Mouse (Mus musculus) CD4-positive, CD25-positive, alpha-beta regulatory T cell, adult 2 months (primary cell): ENCODE results near the gene Swsap1.

Experiments
- DNase-seq: peaks from one replicate; pipeline ENCODE4 v3.0.0-alpha.2; 2012; ENCODE audit warnings: low read depth, low spot score

Swsap1 gene

GRCm38 (mm10) chr9:21955570-21956281 lies at the start of gene Swsap1:
Swsap1 (plus strand) TSS chr9:21955755.
- peak; percentile 99 for DNase-seq

- peak; percentile 27 for DNase-seq
These were observed 47.3 kb upstream of the Swsap1 start for GRCm38 (mm10) chr9:21908216-21908615.

DNA sequence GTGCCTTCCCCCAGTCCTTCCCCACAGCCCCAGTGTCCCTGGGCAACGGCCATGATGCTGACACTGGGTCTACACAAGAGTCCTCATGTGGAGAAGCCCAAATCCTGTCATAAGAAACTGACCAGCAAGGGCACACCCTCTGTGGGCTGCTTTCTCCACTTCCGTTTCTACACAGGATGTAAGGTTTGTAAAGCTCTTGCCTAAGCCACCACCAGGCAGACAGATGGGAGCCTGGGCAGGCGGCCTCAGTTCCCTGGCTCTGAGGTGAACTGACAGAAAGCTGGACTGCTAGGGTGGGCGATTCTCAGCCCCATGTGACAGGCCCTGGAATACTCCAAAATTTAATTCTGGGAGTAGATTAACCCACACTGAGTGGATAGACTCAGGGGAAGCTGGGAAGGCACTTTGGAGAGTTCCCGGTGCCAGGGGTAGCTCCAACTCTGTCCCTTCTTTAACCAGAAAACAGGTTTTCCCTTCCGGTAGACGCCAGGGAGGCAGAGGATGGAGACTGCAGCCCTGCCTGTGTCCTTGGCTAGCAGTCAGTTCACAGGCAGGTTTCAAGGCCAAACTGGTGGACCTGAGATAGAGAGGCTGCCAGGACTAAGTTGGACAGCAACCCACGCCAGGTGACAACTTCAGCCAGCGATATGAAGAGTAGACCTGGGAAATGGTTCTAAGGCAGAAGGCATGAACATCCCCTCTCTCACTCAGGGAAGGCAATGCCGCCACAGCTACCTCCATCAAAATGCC lies 45.9 kb upstream of the Swsap1 start:
- DNase-seq, result no peak

- DNase-seq, result no peak
These were observed 38.6 kb upstream of the Swsap1 start for GRCm38 (mm10) chr9:21916851-21917492.

DNA sequence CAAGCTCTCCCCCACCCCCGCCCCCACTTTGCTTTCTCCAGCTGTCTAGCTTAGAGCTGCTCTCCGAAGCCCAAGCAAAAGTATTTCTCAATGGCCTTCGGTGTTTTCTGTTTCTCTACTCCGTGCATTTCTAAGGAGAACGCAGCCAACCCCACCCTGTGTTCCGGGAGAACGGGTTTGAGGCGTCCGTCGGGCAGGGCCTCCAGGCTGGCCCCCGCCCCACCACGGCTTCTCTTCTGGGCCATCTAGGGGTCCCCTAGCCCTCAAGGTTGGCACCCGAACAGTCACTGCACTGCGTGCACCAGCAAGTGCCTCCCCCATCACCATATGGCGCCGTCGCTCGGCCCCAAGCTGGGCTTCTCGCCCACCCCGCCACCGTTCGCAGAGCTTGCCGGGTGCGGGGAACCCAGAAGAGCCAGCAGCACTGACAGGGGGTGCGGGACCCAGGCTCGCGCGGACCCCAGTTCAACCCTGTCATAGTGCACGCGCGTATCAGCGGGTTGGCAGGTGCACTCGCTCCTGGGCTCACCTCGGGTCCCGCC lies 38.0 kb upstream of the Swsap1 start:
- no peak for DNase-seq

DNA sequence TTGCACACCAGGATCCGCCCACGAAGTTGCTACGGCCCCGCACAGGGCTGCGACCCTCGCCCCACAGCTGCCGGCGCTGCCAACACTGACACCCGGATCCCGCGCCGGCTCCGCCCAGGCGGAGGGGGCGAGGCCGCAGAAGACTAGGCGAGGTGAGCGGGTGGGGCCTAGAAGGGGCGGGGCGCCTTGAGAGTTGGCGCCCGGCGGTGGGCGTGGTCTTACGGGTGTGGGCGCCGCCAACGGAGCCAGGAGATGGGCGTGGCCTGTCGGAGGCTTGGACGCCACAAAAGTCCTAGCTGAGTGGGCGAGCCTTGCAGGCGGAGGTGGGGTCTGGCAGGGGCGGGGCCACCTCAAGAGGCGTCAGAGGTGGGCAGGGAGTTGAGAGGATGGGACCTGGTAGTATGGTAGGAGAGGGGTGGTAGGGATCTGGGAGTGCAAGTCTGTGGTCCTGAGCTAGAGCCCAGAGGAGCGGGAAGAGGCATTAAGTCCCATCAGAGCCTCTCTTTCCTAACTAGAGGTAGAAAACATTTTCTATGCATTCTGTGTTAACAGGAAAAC lies 37.4 kb upstream of the Swsap1 start, which contains the start of gene Rab3d:
Gene Rab3d (minus strand): TSS at position 158 of the 558 bp plus-strand sequence.
- peak; percentile 96 for DNase-seq

DNA sequence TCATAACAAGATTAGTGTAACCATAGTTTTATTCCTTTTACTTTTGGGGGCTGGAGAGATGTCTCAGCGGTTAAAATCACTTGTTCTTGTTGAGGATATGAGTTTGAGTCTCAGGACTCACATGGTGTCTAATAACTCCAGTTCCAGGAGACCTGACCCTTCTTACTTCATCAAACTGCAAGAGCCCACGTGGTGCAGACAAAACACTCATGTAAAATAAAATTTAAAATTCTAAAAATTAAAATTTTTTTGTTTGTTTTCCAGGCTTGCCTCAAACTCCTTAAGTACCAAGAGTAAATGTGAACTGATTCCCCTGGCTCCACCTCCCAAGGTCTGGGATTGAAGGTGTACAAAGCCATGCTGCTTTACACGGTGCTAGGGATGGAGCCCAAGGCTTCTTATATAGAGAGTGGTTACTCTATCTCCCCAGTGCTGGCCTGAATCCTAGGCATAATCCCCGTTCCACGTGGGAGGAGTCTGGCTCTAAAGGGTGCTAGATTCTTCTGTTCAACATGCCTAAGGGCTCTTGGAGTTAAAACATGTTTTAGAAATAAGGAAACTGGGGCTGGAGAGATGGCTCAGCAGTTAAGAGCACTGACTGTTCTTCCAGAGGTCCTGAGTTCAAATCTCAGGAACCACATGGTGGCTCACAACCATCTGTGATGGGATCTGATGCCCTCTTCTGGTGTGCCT lies 36.7 kb upstream of the Swsap1 start:
- no peak for DNase-seq

DNA sequence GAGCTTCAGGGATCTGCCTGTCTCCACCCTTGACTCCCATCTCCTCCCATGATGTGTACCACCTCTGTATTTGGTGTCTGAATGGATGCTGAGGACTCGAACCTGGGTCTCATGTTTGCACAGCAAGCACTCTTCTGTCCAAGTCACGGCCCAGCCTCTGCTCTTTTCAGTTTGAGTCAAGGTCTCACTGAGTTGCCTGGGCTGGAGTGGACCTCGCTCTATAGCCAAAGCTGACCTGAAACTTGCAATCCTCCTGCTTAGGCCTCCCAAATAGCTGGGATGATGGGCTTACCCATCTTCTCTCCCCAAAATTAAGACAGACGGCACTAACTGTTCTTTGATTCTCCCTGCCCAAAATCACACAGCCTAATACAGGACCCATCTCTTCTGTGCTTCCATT lies 32.5 kb upstream of the Swsap1 start:
- DNase-seq, result no peak

DNA sequence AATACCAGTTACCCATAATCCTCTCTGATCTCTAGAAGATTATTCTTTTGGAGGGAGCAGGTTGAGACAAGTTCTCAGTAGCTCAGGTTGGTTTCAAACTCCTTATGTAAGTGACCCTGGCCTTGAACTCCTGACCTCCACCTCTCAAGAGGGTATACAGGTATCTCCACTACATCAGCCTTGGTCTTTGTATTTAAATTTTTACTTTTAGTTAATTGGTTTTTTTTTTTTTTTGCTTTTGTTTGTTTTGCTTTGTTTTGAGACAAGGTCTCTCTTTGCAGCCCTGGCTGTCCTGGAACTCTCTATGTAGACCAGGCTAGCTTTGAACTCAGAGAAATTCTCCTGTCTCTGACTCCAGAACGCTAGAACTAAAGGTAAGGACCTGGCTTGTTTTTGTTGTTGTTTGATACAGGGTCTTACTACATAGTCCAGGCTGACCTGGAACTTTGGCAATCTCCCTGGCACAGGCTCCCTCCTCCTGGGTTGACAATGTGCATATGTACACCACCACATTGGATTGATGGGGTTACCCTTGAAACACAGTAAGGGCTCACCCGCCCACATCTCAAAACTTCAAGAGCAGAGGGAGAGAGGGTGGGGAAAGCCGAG lies 32.0 kb upstream of the Swsap1 start:
- DNase-seq, result no peak

GRCm38 (mm10) chr9:21924099-21924493 lies 31.5 kb upstream of the Swsap1 start:
- DNase-seq, result no peak

DNA sequence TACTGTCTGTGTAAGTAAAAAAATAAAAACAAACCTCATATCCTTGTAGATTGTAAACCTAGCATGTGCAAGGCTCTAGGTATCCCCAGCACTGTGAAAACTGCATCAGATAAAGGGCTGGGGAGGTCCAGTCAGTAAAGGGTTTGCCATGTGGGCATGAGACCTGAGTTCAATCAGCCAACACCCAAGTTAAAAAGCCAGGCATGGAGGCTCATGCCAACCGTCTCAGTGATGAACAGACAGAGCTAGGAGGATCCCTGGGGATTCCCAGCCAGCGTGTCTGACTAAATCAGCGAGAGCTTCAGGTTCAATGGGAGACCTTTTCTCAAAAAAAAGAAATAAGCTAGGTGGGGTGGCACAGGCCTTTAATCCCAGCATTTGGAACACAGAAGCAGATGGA lies 30.5 kb upstream of the Swsap1 start:
- no peak for DNase-seq

- no peak for DNase-seq
These were observed 30.0 kb upstream of the Swsap1 start for GRCm38 (mm10) chr9:21925506-21925905.

DNA sequence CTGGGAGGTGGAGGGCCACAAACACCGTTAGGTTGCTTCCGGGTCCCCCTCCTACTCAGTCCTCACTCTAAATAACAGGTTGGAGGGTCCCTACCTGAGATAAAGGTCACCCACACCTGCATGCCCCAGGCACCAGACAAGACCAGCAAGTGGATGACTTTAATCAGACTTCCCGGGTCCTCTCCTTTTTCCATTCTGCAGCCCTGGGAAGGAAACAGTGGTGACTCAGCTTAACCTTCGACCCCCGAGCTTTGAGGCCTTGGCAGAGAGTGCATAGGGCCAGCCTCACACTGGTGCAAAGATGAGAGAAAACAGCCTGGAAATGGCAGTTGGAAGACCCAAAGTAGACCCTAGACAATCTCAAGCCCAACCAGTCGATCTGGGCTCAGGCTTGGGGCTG lies 29.4 kb upstream of the Swsap1 start:
- DNase-seq, result no peak

DNA sequence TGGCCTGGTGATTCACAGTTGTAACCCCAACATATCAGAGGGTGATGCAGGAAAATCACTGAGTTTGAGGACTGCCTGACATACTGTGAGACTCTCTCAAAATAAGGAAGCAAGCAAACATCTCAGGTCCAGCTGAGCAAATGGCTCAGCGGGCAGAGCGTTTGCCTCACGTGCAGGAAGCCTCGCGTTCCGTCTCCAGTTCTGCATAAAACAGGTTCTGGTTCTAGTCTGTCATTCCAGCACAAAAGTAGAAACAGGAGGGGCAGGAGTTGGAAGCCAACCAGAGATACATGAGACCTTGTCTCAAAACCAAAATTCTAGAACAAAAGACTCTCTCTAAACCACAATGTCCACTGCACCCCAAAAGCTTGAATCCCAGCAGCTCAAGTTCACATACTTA lies 28.8 kb upstream of the Swsap1 start:
- DNase-seq, result no peak

DNA sequence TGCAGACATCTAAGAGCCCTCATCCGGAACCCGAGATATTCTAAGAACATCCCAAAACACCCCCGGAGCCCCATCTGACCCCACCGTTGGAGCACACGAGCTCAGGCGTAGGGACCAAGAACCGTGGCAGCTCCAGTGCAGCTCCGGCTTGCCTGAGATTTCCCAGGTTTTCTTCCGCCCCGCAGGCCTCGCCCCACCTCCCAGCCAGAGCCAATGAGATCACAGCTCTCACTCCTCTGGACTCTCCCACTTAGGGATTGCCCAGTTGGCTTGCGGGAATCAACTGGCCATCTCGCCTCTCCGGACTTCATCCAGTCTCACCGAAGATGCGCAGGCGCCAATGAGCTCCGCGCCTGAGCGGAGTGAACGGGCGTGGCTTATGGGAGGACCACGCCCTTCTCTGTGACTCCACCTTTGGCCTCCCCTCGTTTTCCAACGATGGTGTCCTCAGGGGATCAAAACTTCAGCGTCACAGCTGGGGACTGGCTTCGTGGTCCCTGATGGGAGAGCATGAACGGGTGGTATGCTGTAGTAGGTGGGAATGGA lies 28.3 kb upstream of the Swsap1 start, which contains the start of the genes Ccdc159 and Tmem205:
Gene Ccdc159 (plus strand): TSS at position 264 of the 546 bp plus-strand sequence.
Gene Tmem205 (minus strand): TSS at position 349 of the 546 bp plus-strand sequence.
- peak; percentile 48 for DNase-seq

DNA sequence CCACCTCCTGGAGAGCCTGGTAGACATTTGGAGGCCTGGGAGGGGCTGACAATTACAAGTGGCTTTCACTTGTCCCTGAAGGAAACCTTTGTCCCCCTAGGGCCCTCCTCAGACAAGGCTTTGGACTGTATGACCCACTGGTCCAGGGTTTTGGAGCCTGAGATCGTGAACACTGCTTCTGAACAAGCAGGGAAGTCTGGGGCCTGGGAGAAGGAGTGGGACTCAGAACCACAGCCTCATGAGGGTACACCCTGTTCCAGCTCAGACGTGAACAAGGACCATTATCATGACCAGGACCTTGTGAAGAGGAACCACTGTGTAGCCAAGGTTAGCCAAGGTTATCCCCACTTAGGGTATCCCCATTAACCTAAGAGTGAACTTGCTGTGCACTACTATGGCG lies 26.3 kb upstream of the Swsap1 start:
- DNase-seq, result no peak

DNA sequence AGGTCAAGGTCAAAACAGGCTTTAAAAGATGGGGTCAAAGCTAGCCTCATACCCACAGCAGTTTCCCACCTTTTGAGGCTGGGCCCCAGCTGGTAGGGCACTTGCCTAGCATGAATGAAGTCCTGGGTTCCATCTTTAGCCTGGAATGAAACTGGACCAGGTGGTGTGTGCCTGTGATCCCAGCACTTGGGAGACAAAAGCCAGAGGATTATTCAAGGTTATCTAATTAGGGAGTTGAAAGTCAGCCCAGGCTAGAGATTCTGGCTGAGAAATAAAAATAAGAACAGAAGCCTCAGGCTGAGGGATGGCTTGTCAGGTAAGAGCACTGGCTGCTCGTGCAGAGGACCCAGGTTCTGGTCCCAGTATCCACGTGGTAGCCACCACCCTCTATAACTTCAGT lies 23.5 kb upstream of the Swsap1 start:
- no peak for DNase-seq

GRCm38 (mm10) chr9:21932445-21933137 lies 23.0 kb upstream of the Swsap1 start:
- no peak for DNase-seq

DNA sequence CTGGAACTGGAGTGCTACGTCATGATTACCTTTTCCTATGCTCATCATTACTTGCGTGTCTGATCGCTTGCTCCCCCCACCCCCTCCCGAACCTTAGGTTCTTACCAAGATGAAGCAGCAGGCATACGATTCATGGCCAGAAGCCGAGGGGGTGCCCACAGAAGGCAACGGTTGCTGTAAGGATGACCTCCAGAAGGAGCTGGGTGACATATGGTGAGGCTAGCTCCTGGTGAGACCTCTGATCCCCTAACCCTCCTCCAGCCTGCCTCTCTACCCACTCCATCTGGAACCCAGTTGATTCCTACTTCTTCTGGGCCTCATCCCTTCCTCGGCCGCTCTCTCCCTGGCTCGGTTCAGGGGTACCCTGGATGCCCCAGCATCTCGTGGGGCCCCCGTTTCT lies 21.5 kb upstream of the Swsap1 start:
- no peak for DNase-seq
